Mouse (Mus musculus) heart, embryonic 16.5 days (tissue): ENCODE measurements around the gene Fbxw4. TPM values are rescaled to one million over a fixed set of nuclear protein-coding genes. Genes with fewer than 3 reads are reported as not detected.

Source experiments
- ATAC-seq: fragments of 200-750 bp; cut with Nextera tagmentation; replicated peaks from 2 replicates; pipeline ENCODE4 v1.8.0; 2017; ENCODE audit warnings: moderate number of reproducible peaks; ENCODE audit not compliant: insufficient read depth, low FRiP score; ENCODE audit errors: extremely low read depth
- H3K27ac ChIP-seq: fragments of 300-500 bp; sonication (generic); 2 replicates; pipeline ENCODE4 v1.5.1; 2014; ENCODE audit warnings: mild to moderate bottlenecking, low read length, control low read depth, moderate library complexity
- H3K27me3 ChIP-seq: fragments of 300-500 bp; sonication (generic); 2 replicates; pipeline ENCODE4 v1.6.1; 2014; ENCODE audit warnings: low read length, mixed read lengths; ENCODE audit not compliant: control insufficient read depth, insufficient read depth
- H3K36me3 ChIP-seq: fragments of 300-500 bp; sonication (generic); 2 replicates; pipeline ENCODE4 v1.6.1; 2014; ENCODE audit not compliant: control insufficient read depth, insufficient read depth
- H3K4me1 ChIP-seq: fragments of 300-500 bp; sonication (generic); 2 replicates; pipeline ENCODE4 v1.6.1; 2014; ENCODE audit warnings: low read length, mixed read lengths; ENCODE audit not compliant: control insufficient read depth, insufficient read depth
- H3K4me2 ChIP-seq: fragments of 300-500 bp; sonication (generic); 2 replicates; pipeline ENCODE4 v1.6.1; 2014; ENCODE audit warnings: low read depth, mild to moderate bottlenecking, control low read depth, low read length
- H3K4me3 ChIP-seq: fragments of 300-500 bp; sonication (generic); 2 replicates; pipeline ENCODE4 v1.5.1; 2014; ENCODE audit warnings: mild to moderate bottlenecking, control low read depth, low read length
- H3K9ac ChIP-seq: fragments of 300-500 bp; sonication (generic); 2 replicates; pipeline ENCODE4 v1.6.1; 2014; ENCODE audit warnings: low read length, control low read depth
- H3K9me3 ChIP-seq: fragments of 300-500 bp; sonication (generic); replicated peaks from 2 replicates; pipeline ENCODE4 v1.6.1; 2016; ENCODE audit warnings: low read length; ENCODE audit not compliant: control insufficient read depth
- WGBS: fragments of 180-500 bp; shearing (Covaris S2); extraction: QIAGEN DNeasy Blood & Tissue Kit; methylation state at CpG from one replicate; pipeline ENCODE4 v1.1.7; 2014; 5-methylcytosine and 5-hydroxymethylcytosine counted together
- polyA plus RNA-seq: library from polyadenylated mRNA; unstranded; fragments of >200 nt; fragmentation: Nextera tagmentation; extraction: Ambion mirVana; gene quantifications from 2 replicates; pipeline ENCODE4 v1.2.1, GENCODE M21; 2015

Gene Fbxw4
- polyA plus RNA-seq, 1 experiment from 2014 or later: 7.1 TPM

- no peak overlapping the region for H3K27ac ChIP-seq
- no peak overlapping the region for H3K9ac ChIP-seq
- H3K4me2 ChIP-seq: no peak overlapping the region
- no peak overlapping the region for H3K4me3 ChIP-seq
- ATAC-seq: 0 out of 2 replicates have a peak, but pooled peaks have one; percentile 23
- H3K4me1 ChIP-seq: peaks cover 7% of the 10 kb centered on the region
- no peaks in the 10 kb centered on the region for H3K9me3 ChIP-seq
- no peaks in the 10 kb centered on the region for H3K36me3 ChIP-seq
- H3K27me3 ChIP-seq: no peaks in the 10 kb centered on the region
- WGBS: 77% methylated on average over 10 of the region's 10 CpGs
Measured at GRCm38 (mm10) chr19:45683676-45684075, 23.6 kb upstream of the Fbxw4 start.

GRCm38 (mm10) chr19:45680495-45681130 is 20.5 kb upstream of the Fbxw4 start:
- no peak overlapping the region for H3K4me2 ChIP-seq
- H3K9ac ChIP-seq: no peak overlapping the region
- no peaks in the 10 kb centered on the region for H3K27me3 ChIP-seq
- H3K4me3 ChIP-seq: no peak overlapping the region
- H3K4me1 ChIP-seq: peaks cover 16% of the 10 kb centered on the region
- no peaks in the 10 kb centered on the region for H3K36me3 ChIP-seq
- 29% methylated on average over 3 of the region's 3 CpGs for WGBS
- no peaks in the 10 kb centered on the region for H3K9me3 ChIP-seq
- no peak overlapping the region for H3K27ac ChIP-seq
- no peak for ATAC-seq

- H3K36me3 ChIP-seq: no peaks in the 10 kb centered on the region
- WGBS: 8% methylated on average over 16 of the region's 16 CpGs
- peaks cover 6% of the 10 kb centered on the region; the same call in 1 of the 2 replicates for H3K27me3 ChIP-seq
- peaks cover 17% of the 10 kb centered on the region for H3K4me1 ChIP-seq
- H3K9me3 ChIP-seq: no peaks in the 10 kb centered on the region
- peak overlapping the region; percentile 53 for H3K4me3 ChIP-seq
- ATAC-seq: no peak
- H3K4me2 ChIP-seq: peak overlapping the region; percentile 91
- H3K27ac ChIP-seq: no peak overlapping the region
- peak overlapping the region; percentile 36; the same call in 1 of the 2 replicates for H3K9ac ChIP-seq
Measured at GRCm38 (mm10) chr19:45676723-45677269, 16.7 kb upstream of the Fbxw4 start.

GRCm38 (mm10) chr19:45675720-45676581 is 15.8 kb upstream of the Fbxw4 start:
- Histone ChIP-seq H3K4me2 (peak overlapping the region; percentile 91), H3K36me3 (no peaks in the 10 kb centered on the region), H3K9ac (peak overlapping the region; percentile 67), H3K9me3 (no peaks in the 10 kb centered on the region), H3K27ac (no peak overlapping the region), H3K4me3 (peak overlapping the region; percentile 53), H3K4me1 (peaks cover 16% of the 10 kb centered on the region), H3K27me3 (peaks cover 6% of the 10 kb centered on the region; the same call in 1 of the 2 replicates)
- 2% methylated on average over 38 of the region's 38 CpGs for WGBS
- ATAC-seq: no peak

- H3K4me1 ChIP-seq: peaks cover 10% of the 10 kb centered on the region; the same call in 1 of the 2 replicates
- no peaks in the 10 kb centered on the region for H3K9me3 ChIP-seq
- peaks cover 6% of the 10 kb centered on the region; the same call in 1 of the 2 replicates for H3K27me3 ChIP-seq
- H3K27ac ChIP-seq: no peak overlapping the region
- WGBS: 34% methylated on average over 5 of the region's 5 CpGs
- H3K36me3 ChIP-seq: no peaks in the 10 kb centered on the region
- no peak overlapping the region for H3K4me3 ChIP-seq
- ATAC-seq: no peak
- H3K9ac ChIP-seq: no peak overlapping the region
- no peak overlapping the region; the same call in 1 of the 2 replicates for H3K4me2 ChIP-seq
Measured at GRCm38 (mm10) chr19:45675196-45675595, 15.1 kb upstream of the Fbxw4 start.

GRCm38 (mm10) chr19:45672971-45673370 is 12.9 kb upstream of the Fbxw4 start:
- H3K4me3 ChIP-seq: no peak overlapping the region
- H3K4me1 ChIP-seq: peaks cover 10% of the 10 kb centered on the region; the same call in 1 of the 2 replicates
- ATAC-seq: no peak
- H3K9me3 ChIP-seq: no peaks in the 10 kb centered on the region
- WGBS: 85% methylated on average over 9 of the region's 9 CpGs
- H3K4me2 ChIP-seq: no peak overlapping the region
- H3K27ac ChIP-seq: no peak overlapping the region
- H3K27me3 ChIP-seq: peaks cover 6% of the 10 kb centered on the region; the same call in 1 of the 2 replicates
- no peaks in the 10 kb centered on the region for H3K36me3 ChIP-seq
- no peak overlapping the region for H3K9ac ChIP-seq

- H3K27ac ChIP-seq: no peak overlapping the region
- 86% methylated on average over 4 of the region's 4 CpGs for WGBS
- H3K4me2 ChIP-seq: no peak overlapping the region
- H3K9ac ChIP-seq: no peak overlapping the region
- no peaks in the 10 kb centered on the region for H3K4me1 ChIP-seq
- H3K4me3 ChIP-seq: no peak overlapping the region
- no peaks in the 10 kb centered on the region for H3K9me3 ChIP-seq
- no peaks in the 10 kb centered on the region for H3K36me3 ChIP-seq
- no peak for ATAC-seq
- H3K27me3 ChIP-seq: peaks cover 3% of the 10 kb centered on the region; the same call in 1 of the 2 replicates
Measured at GRCm38 (mm10) chr19:45668986-45669385, 8.9 kb upstream of the Fbxw4 start.

GRCm38 (mm10) chr19:45663851-45664250 is 3.7 kb upstream of the Fbxw4 start:
- Histone ChIP-seq H3K4me2 (no peak overlapping the region), H3K4me1 (peaks cover 8% of the 10 kb centered on the region), H3K36me3 (no peaks in the 10 kb centered on the region), H3K27me3 (no peaks in the 10 kb centered on the region), H3K27ac (no peak overlapping the region), H3K9ac (no peak overlapping the region), H3K9me3 (no peaks in the 10 kb centered on the region), H3K4me3 (no peak overlapping the region)
- ATAC-seq: no peak
- WGBS: 66% methylated on average over 2 of the region's 2 CpGs

GRCm38 (mm10) chr19:45660503-45660790 is 335 bp upstream of the Fbxw4 start:
- WGBS: 20% methylated on average over 18 of the region's 18 CpGs
- Histone ChIP-seq H3K27ac (peak overlapping the region; percentile 91), H3K9ac (peak overlapping the region; percentile 89), H3K27me3 (no peaks in the 10 kb centered on the region), H3K4me1 (peaks cover 34% of the 10 kb centered on the region), H3K36me3 (no peaks in the 10 kb centered on the region), H3K4me3 (peak overlapping the region; percentile 78), H3K9me3 (no peaks in the 10 kb centered on the region), H3K4me2 (peak overlapping the region; percentile 82)
- ATAC-seq: peak; percentile 81
